Mouse (Mus musculus) adrenal gland, adult 8-10 months (tissue): ENCODE results near the gene Faxc. TPM values are rescaled to one million over a fixed set of nuclear protein-coding genes. Genes with fewer than 3 reads are reported as not detected.

ENCODE experiments used
- DNase-seq: peaks from one replicate; pipeline ENCODE4 v3.0.0; 2022
- total RNA-seq, 4 experiments: library from RNA; stranded (reverse); gene quantifications; 2 replicates each; pipeline ENCODE4 v1.2.4; 2022

The Faxc gene
- total RNA-seq, 4 experiments from 2014 or later = 6.2 to 9.8 (median 7.7) TPM

- no peak for DNase-seq
These were observed 98.8 kb downstream of the Faxc start for GRCm38 (mm10) chr4:22029951-22030350.

Other genes with a start within 250 kb of the Faxc start
- gene Prdm13, start 245.4 kb upstream of the Faxc start, total RNA-seq = not detected
- 10 to 100 TPM; 20.6 to 29.6 (median 27.5) TPM for gene Ccnc, start 203.6 kb upstream of the Faxc start, total RNA-seq
- 10 to 100 TPM; 20.7 to 32.5 (median 25.3) TPM for gene Usp45, start 164.2 kb upstream of the Faxc start, total RNA-seq
- 10 to 100 TPM in 2 of 4 experiments, 1 to 10 TPM in 2; 7.7 to 14.2 (median 9.8) TPM for gene Tstd3, start 164.1 kb upstream of the Faxc start, total RNA-seq
- gene Pnisr, start 83.7 kb upstream of the Faxc start, total RNA-seq = 100 to 1,000 TPM in 3 of 4 experiments, 10 to 100 TPM in 1; 80.1 to 207 (median 141) TPM
- 10 to 100 TPM; 15.6 to 19.7 (median 17.2) TPM for gene Coq3, start 51.7 kb upstream of the Faxc start, total RNA-seq